Mouse (Mus musculus): ENCODE data around the gene Ier3. TPM values are rescaled to one million over a fixed set of nuclear protein-coding genes. Genes with fewer than 3 reads are reported as not detected.

The Ier3 gene
- polyA plus RNA-seq, 1 experiment from 2014 or later: 18.1 TPM

- peak; percentile 18 for DNase-seq (ENCODE audit: low spot score)
These were observed 44.9 kb downstream of the Ier3 start for GRCm38 (mm10) chr17:35866281-35866831.

GRCm38 (mm10) chr17:35866911-35867890 is 45.7 kb downstream of the Ier3 start:
- DNase-seq (ENCODE audit: low spot score): peak; percentile 28

GRCm38 (mm10) chr17:35868165-35868820 is 46.8 kb downstream of the Ier3 start:
- DNase-seq (ENCODE audit: low spot score): peak; percentile 67

- DNase-seq (ENCODE audit: low spot score): no peak
These were observed 47.5 kb downstream of the Ier3 start for GRCm38 (mm10) chr17:35868961-35869345.

- peak; percentile 34 for DNase-seq (ENCODE audit: low spot score)
These were observed 48.0 kb downstream of the Ier3 start for GRCm38 (mm10) chr17:35869346-35870067.

GRCm38 (mm10) chr17:35870151-35870883 is 48.8 kb downstream of the Ier3 start:
- peak; percentile 88 for DNase-seq (ENCODE audit: low spot score)

GRCm38 (mm10) chr17:35870884-35871696 is 49.6 kb downstream of the Ier3 start:
- peak; percentile 65 for DNase-seq (ENCODE audit: low spot score)

Small RNAs within 50 kb of the gene (microRNA-seq; reads per million reads assigned to microRNA genes)
- 2.1 reads per million for gene Gm28033 (ENCODE audit: borderline number of aligned reads)

Other genes starting within 250 kb of the Ier3 start
- gene Sfta2, start 220.1 kb upstream of the Ier3 start, polyA plus RNA-seq (2015; fragmentation: Nextera tagmentation; extraction: Ambion mirVana): not detected in 2 replicates
- 0.18 and 0.23 TPM in 2 replicates for gene Gm9573, start 195.0 kb upstream of the Ier3 start, polyA plus RNA-seq (2015; fragmentation: Nextera tagmentation; extraction: Ambion mirVana)
- 0.10 and 0.17 TPM in 2 replicates for gene Mucl3, start 178.0 kb upstream of the Ier3 start, polyA plus RNA-seq (2015; fragmentation: Nextera tagmentation; extraction: Ambion mirVana)
- gene Vars2, start 154.1 kb upstream of the Ier3 start, polyA plus RNA-seq (2015; fragmentation: Nextera tagmentation; extraction: Ambion mirVana): 22.5 and 27.0 TPM in 2 replicates
- 267 and 319 TPM in 2 replicates for gene Gtf2h4, start 147.9 kb upstream of the Ier3 start, polyA plus RNA-seq (2015; fragmentation: Nextera tagmentation; extraction: Ambion mirVana)
- gene Ddr1, start 117.1 kb upstream of the Ier3 start, polyA plus RNA-seq (2015; fragmentation: Nextera tagmentation; extraction: Ambion mirVana): 33.7 and 33.8 TPM in 2 replicates
- 88.3 and 93.1 TPM in 2 replicates for gene Flot1, start 1.5 kb downstream of the Ier3 start, polyA plus RNA-seq (2015; fragmentation: Nextera tagmentation; extraction: Ambion mirVana)
- 942 and 997 TPM in 2 replicates for gene Tubb5, start 16.6 kb downstream of the Ier3 start, polyA plus RNA-seq (2015; fragmentation: Nextera tagmentation; extraction: Ambion mirVana)
- 6.7 TPM in 2 replicates for gene Mdc1, start 19.8 kb downstream of the Ier3 start, polyA plus RNA-seq (2015; fragmentation: Nextera tagmentation; extraction: Ambion mirVana)
- gene Nrm, start 39.6 kb downstream of the Ier3 start, polyA plus RNA-seq (2015; fragmentation: Nextera tagmentation; extraction: Ambion mirVana): 53.7 and 59.1 TPM in 2 replicates
- 82.4 and 89.3 TPM in 2 replicates for gene Ppp1r18, start 43.9 kb downstream of the Ier3 start, polyA plus RNA-seq (2015; fragmentation: Nextera tagmentation; extraction: Ambion mirVana)
- gene Dhx16, start 58.1 kb downstream of the Ier3 start, polyA plus RNA-seq (2015; fragmentation: Nextera tagmentation; extraction: Ambion mirVana): 48.9 and 50.6 TPM in 2 replicates
- 24.5 and 27.1 TPM in 2 replicates for gene 2310061I04Rik, start 75.7 kb downstream of the Ier3 start, polyA plus RNA-seq (2015; fragmentation: Nextera tagmentation; extraction: Ambion mirVana)
- 16.4 and 17.5 TPM in 2 replicates for gene Atat1, start 88.4 kb downstream of the Ier3 start, polyA plus RNA-seq (2015; fragmentation: Nextera tagmentation; extraction: Ambion mirVana)
- 91.1 and 93.5 TPM in 2 replicates for gene Mrps18b, start 94.7 kb downstream of the Ier3 start, polyA plus RNA-seq (2015; fragmentation: Nextera tagmentation; extraction: Ambion mirVana)
- 35.6 and 36.0 TPM in 2 replicates for gene Ppp1r10, start 94.8 kb downstream of the Ier3 start, polyA plus RNA-seq (2015; fragmentation: Nextera tagmentation; extraction: Ambion mirVana)
- gene Abcf1, start 148.1 kb downstream of the Ier3 start, polyA plus RNA-seq (2015; fragmentation: Nextera tagmentation; extraction: Ambion mirVana): 102 and 114 TPM in 2 replicates
- gene Gnl1, start 158.2 kb downstream of the Ier3 start, polyA plus RNA-seq (2015; fragmentation: Nextera tagmentation; extraction: Ambion mirVana): 38.6 and 42.4 TPM in 2 replicates
- 22.0 TPM in 2 replicates for gene Prr3, start 158.6 kb downstream of the Ier3 start, polyA plus RNA-seq (2015; fragmentation: Nextera tagmentation; extraction: Ambion mirVana)
- 4.2 and 6.5 TPM in 2 replicates for gene H2-T24, start 198.9 kb downstream of the Ier3 start, polyA plus RNA-seq (2015; fragmentation: Nextera tagmentation; extraction: Ambion mirVana)
- gene H2-T23, start 211.2 kb downstream of the Ier3 start, polyA plus RNA-seq (2015; fragmentation: Nextera tagmentation; extraction: Ambion mirVana): 136 and 163 TPM in 2 replicates
- gene H2-T22, start 221.1 kb downstream of the Ier3 start, polyA plus RNA-seq (2015; fragmentation: Nextera tagmentation; extraction: Ambion mirVana): 60.4 and 66.8 TPM in 2 replicates
- gene Gm6034, start 221.3 kb downstream of the Ier3 start, polyA plus RNA-seq (2015; fragmentation: Nextera tagmentation; extraction: Ambion mirVana): 0.10 and 0.13 TPM in 2 replicates
- gene Gm11127, start 236.7 kb downstream of the Ier3 start, polyA plus RNA-seq (2015; fragmentation: Nextera tagmentation; extraction: Ambion mirVana): 0.96 and 1.3 TPM in 2 replicates